20 mouse cellular contexts compared by ENCODE assay signal in genomic region chr19:58882336-58882735, GRCm38 (mm10).
DNase-seq lines count a peak whose midpoint lies in the region; ATAC-seq lines count a peak whose summit lies in the region.
"Had no signal": no experiment of that assay in that cellular context is flagged by ENCODE, and none has a peak within 500 bp of the region (broad histone marks: within the 10 kb centered on the region; RNA-seq: fewer than 3 reads in every experiment).

No protein-coding gene starts in this region.

- intact Hi-C loops in heart, postnatal 25 days (cut with DNase I): no loop called here

- no peaks in the 10 kb centered on the region for H3K36me3 ChIP-seq in heart, embryonic 16.5 days (ENCODE audit: control insufficient read depth, insufficient read depth)
- H3K36me3 ChIP-seq: hindbrain, embryonic 13.5 days; kidney, embryonic 15.5 days; limb, embryonic 13.5 days; midbrain, embryonic 12.5 days had no signal

- DNase-seq in adrenal gland, postnatal 36 days: peak; percentile 27 to 44
- DNase-seq in adrenal gland, adult 18-20 months (ENCODE audit: low spot score in 2 of 2): no peak
- no peak for DNase-seq in heart, postnatal 25 days (ENCODE audit: low spot score)
- peak; percentile 60 for DNase-seq in 3T3-L1 (ENCODE audit: low read depth, low spot score)
- peak; percentile 60 for DNase-seq in brain, adult 2 months (ENCODE audit: low read depth, low spot score)
- no peak for DNase-seq in Muller cell, postnatal 12 days (ENCODE audit: inconsistent ontology term)
- DNase-seq: cerebellum, adult 11 months; cerebellum, postnatal 10 days; gastrocnemius, adult 2 months; kidney, adult 11 months; kidney, postnatal 36 days; lung, embryonic 14.5 days; right cerebral cortex, postnatal 4 days; thymus, postnatal 14 days had no signal

- H3K27me3 ChIP-seq in heart, embryonic 16.5 days (ENCODE audit: control insufficient read depth, insufficient read depth, low read length): no peaks in the 10 kb centered on the region
- H3K27me3 ChIP-seq: hindbrain, embryonic 13.5 days; kidney, embryonic 15.5 days; limb, embryonic 13.5 days; midbrain, embryonic 12.5 days had no signal

- ATAC-seq in heart, embryonic 16.5 days (replicated peaks; ENCODE audit: extremely low read depth, insufficient read depth, low FRiP score): peak; percentile 42; the same call in 1 of the 2 replicates

- H3K9ac ChIP-seq in heart, embryonic 16.5 days (ENCODE audit: low read length): no peak overlapping the region
- H3K9ac ChIP-seq: hindbrain, embryonic 13.5 days; kidney, embryonic 15.5 days; limb, embryonic 13.5 days; liver, embryonic 14.5 days; lung, embryonic 14.5 days; midbrain, embryonic 12.5 days had no signal

- no peak overlapping the region for H3K4me3 ChIP-seq in heart, embryonic 16.5 days (ENCODE audit: low read length)
- H3K4me3 ChIP-seq: gastrocnemius, adult 2 months; hindbrain, embryonic 13.5 days; kidney, embryonic 15.5 days; limb, embryonic 13.5 days; midbrain, embryonic 12.5 days had no signal

- WGBS in heart, embryonic 16.5 days: 22% methylated on average over 4 of the region's 4 CpGs

- H3K4me1 ChIP-seq in heart, embryonic 16.5 days (ENCODE audit: control insufficient read depth, insufficient read depth, low read length): peaks cover 23% of the 10 kb centered on the region
- H3K4me1 ChIP-seq: midbrain, embryonic 12.5 days had no signal

- H3K9me3 ChIP-seq in heart, embryonic 16.5 days (replicated peaks; ENCODE audit: control insufficient read depth, low read length): no peaks in the 10 kb centered on the region
- H3K9me3 ChIP-seq: hindbrain, embryonic 13.5 days; kidney, embryonic 15.5 days; limb, embryonic 13.5 days; midbrain, embryonic 12.5 days had no signal

- H3K4me2 ChIP-seq in heart, embryonic 16.5 days (ENCODE audit: low read depth, low read length): no peak overlapping the region
- H3K4me2 ChIP-seq: hindbrain, embryonic 13.5 days; kidney, embryonic 15.5 days; limb, embryonic 13.5 days; lung, embryonic 14.5 days; midbrain, embryonic 12.5 days had no signal

- 0 out of 2 replicates have a peak overlapping the region, but pooled peaks have one; percentile 14 for H3K27ac ChIP-seq in heart, embryonic 16.5 days (ENCODE audit: low read length)
- H3K27ac ChIP-seq: gastrocnemius, adult 2 months; hindbrain, embryonic 13.5 days; kidney, embryonic 15.5 days; limb, embryonic 13.5 days; liver, embryonic 14.5 days; midbrain, embryonic 12.5 days had no signal

Comparison
In these comparisons a context has a peak if more than half of its experiments do, and no peak if none do; other contexts are left out.
1. DNase-seq: peak in adrenal gland, postnatal 36 days (2 of 2), 3T3-L1 (single experiment) and brain, adult 2 months (single experiment); none in adrenal gland, adult 18-20 months (0 of 2), heart, postnatal 25 days (single experiment) and Muller cell, postnatal 12 days (single experiment).